Mouse (Mus musculus): ENCODE data around the gene Gm37240. TPM values are rescaled to one million over a fixed set of nuclear protein-coding genes. Genes with fewer than 3 reads are reported as not detected.
A peak's percentile ranks its signal among the peaks of the same experiment; 100 is the strongest.
"Not testable (repeated sequence)": the region's sequence is repeated elsewhere in the genome, so short reads cannot be mapped to it uniquely, and the experiment has no call there.

The Gm37240 gene
- polyA plus RNA-seq, 1 experiment from 2014 or later, result 0.52 TPM

DNA sequence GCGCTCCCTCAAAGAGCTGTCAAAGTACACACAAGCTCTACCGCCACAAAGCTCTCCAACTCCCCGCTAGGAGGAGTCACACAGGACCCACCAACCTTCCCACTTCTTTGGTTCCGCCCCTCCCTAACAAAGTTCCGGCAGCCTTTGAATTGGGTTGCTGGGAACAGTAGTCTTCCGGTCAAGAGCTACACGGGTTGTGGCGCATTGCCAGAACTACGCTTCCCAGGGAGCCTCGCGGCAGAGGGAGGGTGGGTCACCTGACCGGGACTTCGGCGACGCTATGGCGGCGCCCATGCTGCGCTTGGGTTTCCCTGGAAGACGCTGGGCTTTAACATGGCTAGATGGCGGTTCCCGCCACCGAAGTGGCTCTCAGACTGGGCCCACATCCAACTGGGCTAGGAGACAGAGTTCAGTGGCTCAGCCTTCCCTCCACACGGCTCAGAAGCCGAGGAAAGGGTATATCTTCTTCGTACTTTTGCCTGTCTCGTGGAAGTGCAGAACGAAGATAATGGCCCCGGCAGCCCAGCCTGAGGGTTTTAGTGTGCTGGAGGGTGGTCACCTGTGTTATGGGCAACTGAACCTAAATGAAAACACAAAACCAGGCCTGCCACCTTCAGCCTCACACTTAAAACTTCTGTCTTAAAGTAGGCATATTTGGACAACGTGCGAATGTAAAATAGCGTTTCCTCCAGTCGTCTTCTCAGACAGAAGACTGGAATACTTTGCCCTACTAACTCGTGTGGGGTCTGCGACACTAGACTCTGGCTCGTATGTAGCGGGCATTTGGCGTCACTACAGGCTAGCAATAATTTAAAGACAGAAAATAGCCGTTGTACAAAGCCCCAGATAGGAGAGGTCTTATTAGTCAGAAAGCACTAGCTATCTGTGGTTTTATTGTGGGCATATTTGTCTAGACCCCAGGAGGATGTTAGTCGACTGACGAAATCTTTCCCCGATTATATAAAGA, 313.2 kb downstream of the Gm37240 start, which contains the start of gene Gatb:
Gene Gatb, plus strand, starts transcription at position 256 of the 967 bp plus-strand sequence.
- Histone ChIP-seq H3K27me3 (replicated peaks) (no peaks in the 10 kb centered on the region), H3K4me3 (peak within 1 kb of the TSS; percentile 79), H3K9ac (peak within 1 kb of the TSS; percentile 78), H3K4me1 (peaks cover 14% of the 10 kb centered on the region), H3K4me2 (peak within 1 kb of the TSS; percentile 78), H3K36me3 (peaks cover 13% of the 10 kb centered on the region; the same call in 1 of the 2 replicates), H3K9me3 (replicated peaks) (no peaks in the 10 kb centered on the region), H3K27ac (peak within 1 kb of the TSS; percentile 64; the same call in 1 of the 2 replicates)
- 2% methylated on average over 41 of the region's 41 CpGs for WGBS (ENCODE audit: insufficient replicate concordance)
- ATAC-seq, result peak; percentile 100

DNA sequence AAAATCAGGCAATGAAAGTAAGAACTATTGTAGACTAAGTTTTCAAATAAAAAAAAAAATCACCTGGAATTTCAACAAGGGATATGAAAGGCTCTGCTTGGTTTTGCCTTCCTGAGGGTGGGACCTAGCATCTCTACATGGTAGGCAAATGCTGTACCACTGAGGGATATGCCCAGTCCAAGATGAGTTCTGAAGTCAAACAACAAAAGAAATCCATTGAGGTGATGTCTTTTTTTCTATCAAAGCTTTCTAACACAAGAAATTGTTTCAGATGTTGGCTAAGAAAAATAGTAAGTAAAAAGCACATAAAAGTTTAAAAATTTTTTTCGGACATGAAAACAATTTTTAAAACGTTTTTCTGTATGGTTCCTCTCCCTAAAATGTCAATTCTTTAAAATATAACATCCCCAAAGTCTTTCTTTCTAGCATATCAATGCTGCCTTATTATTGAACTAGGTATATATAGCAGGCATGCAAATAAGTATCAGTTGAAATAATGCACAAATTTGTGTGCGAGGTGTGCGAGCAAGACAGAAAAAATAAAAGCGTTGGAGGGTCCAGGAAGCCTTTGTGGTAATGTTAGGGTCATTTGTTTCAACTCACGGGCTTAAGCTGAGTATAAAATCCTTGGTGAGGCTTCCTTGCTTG, 314.0 kb downstream of the Gm37240 start:
- Histone ChIP-seq H3K4me1 (peaks cover 14% of the 10 kb centered on the region), H3K27me3 (replicated peaks) (no peaks in the 10 kb centered on the region), H3K9me3 (replicated peaks) (no peaks in the 10 kb centered on the region), H3K36me3 (peaks cover 12% of the 10 kb centered on the region; the same call in 1 of the 2 replicates), H3K27ac (0 out of 2 replicates have a peak overlapping the region, but pooled peaks have one; percentile 61), H3K9ac (peak overlapping the region; percentile 65), H3K4me2 (peak overlapping the region; percentile 78), H3K4me3 (peak overlapping the region; percentile 79)
- WGBS (ENCODE audit: insufficient replicate concordance), result 16% methylated on average over 6 of the region's 6 CpGs
- ATAC-seq, result peak; percentile 18

DNA sequence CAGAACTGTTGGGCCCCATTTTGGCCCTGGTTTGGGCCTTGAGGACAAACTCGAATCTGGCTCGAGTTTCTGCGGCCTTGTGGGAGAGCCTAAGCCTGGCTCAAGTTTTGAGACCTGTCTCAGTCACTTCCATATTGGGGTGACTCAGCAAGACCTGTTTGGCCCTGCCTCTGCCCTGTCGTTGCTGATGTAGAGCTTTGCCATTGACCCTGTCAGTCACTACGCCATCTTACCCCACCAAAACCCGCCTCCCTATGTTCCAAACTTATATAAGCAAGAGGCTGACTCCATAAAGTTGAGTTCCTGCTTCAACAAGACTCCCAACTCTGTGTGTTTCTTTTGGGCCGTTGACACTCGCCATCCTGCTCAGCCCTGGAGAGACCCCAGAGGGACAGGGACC, 314.8 kb downstream of the Gm37240 start:
- not testable (repeated sequence) for H3K9me3 ChIP-seq (replicated peaks); H3K4me3 ChIP-seq; ATAC-seq; H3K36me3 ChIP-seq; H3K27ac ChIP-seq; H3K27me3 ChIP-seq (replicated peaks); H3K9ac ChIP-seq
- H3K4me2 ChIP-seq, result peak overlapping the region; percentile 78; the same call in 1 of the 2 replicates
- H3K4me1 ChIP-seq, result peaks cover 14% of the 10 kb centered on the region
- WGBS (ENCODE audit: insufficient replicate concordance), result 83% methylated on average over 8 of the region's 8 CpGs

DNA sequence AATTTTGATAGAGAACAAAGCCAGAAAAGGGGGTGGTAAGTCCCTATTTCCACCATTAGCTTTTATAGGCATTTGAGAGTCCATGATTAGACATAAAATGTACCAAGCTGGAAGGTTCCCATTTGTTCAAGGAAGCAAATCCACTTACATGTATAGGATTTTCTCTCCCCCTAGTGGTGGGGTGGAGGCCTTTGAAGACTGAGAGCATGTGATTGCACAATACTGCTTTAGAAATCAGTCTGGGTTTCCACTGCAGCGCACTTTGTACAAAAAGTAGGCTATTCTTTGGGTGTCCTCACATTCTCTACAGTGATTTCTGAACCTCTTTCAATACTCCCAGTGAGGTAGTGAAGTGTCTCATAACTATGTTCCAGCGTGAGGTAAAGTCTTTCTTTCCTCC, 316.0 kb downstream of the Gm37240 start:
- no peaks in the 10 kb centered on the region for H3K27me3 ChIP-seq (replicated peaks)
- no peaks in the 10 kb centered on the region for H3K9me3 ChIP-seq (replicated peaks)
- H3K4me2 ChIP-seq, result no peak overlapping the region
- H3K9ac ChIP-seq, result no peak overlapping the region
- no peak for ATAC-seq
- H3K36me3 ChIP-seq, result no peaks in the 10 kb centered on the region
- no peak overlapping the region for H3K27ac ChIP-seq
- 53% methylated on average over 2 of the region's 2 CpGs for WGBS (ENCODE audit: insufficient replicate concordance)
- no peak overlapping the region for H3K4me3 ChIP-seq
- peaks cover 14% of the 10 kb centered on the region for H3K4me1 ChIP-seq

DNA sequence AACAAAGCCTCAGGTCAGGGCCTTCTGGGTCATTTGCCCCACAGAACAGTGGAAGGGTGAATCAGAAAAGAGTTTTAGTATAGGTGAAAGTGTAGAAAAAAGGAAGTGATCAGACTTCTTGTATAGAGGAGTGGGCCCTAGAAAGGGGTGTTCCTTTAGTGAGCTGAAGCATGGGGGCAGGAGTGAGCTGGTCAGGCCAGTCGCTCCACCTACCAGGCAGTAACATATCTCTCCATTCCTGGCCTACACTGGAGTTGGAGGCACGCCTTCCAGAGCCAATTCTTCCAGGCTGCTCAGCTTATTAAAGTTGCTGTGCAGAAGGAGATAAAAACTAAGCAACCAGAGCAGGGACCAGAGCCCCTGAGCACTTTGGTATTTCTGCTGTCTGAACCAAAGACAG, 322.7 kb downstream of the Gm37240 start:
- Histone ChIP-seq H3K4me2 (no peak overlapping the region), H3K4me3 (no peak overlapping the region), H3K36me3 (no peaks in the 10 kb centered on the region), H3K9ac (no peak overlapping the region), H3K27ac (no peak overlapping the region), H3K27me3 (replicated peaks) (no peaks in the 10 kb centered on the region), H3K4me1 (peaks cover 11% of the 10 kb centered on the region; the same call in 1 of the 2 replicates), H3K9me3 (replicated peaks) (no peaks in the 10 kb centered on the region)
- WGBS (ENCODE audit: insufficient replicate concordance), result 40% methylated on average over 2 of the region's 2 CpGs
- ATAC-seq, result no peak

DNA sequence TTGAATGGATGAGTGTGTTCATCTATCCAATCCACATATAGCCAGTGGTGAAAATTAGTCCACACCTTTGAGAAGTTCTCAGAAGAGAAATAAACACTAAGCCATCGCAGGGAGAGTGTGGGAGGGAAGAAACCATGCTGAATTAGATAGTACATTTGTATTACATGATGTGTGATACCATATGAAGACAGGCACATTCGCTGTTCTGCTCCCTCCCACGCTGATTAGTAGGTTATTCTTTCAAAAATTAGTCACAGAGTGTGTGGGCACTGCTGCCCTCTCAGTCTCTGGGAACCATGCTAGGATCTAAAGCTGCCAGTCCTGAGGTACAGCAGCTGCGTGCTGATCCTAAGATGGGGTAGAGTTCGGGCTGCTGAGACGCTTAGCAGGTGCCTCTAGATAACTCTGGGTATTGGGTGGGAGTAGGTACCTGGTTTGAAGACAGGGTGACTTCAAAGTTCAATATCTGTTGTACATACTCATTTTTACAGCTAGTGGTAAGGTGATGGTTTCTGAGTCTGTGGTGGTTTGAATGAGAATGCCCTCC, 333.5 kb downstream of the Gm37240 start:
- Histone ChIP-seq H3K27me3 (replicated peaks) (no peaks in the 10 kb centered on the region), H3K4me3 (no peak overlapping the region), H3K4me2 (no peak overlapping the region), H3K27ac (no peak overlapping the region), H3K4me1 (no peaks in the 10 kb centered on the region), H3K9ac (no peak overlapping the region), H3K36me3 (no peaks in the 10 kb centered on the region), H3K9me3 (replicated peaks) (no peaks in the 10 kb centered on the region)
- no peak for ATAC-seq
- WGBS (ENCODE audit: insufficient replicate concordance), result 76% methylated on average over 6 of the region's 6 CpGs

DNA sequence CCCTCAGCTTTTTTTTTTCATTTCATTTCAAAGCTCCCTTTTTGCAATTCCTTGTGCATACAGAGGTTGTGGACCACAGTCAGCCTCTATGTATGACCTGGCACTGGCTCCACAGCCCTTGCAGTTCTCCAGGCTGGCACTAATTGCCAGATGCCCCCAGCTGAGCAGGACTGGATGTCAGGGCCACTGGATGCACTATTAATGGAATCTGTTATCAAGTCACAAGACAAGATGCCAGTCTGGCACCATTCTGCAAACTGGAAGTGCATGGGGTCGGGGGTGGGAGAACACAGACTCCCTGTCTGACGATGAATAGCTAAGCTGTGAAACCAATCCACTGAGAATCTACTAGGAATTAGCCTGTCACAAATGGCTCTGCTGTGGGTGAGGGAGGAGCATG, 336.0 kb downstream of the Gm37240 start:
- H3K27ac ChIP-seq, result no peak overlapping the region
- H3K4me1 ChIP-seq, result no peaks in the 10 kb centered on the region
- no peak for ATAC-seq
- no peaks in the 10 kb centered on the region for H3K27me3 ChIP-seq (replicated peaks)
- 64% methylated on average over 2 of the region's 2 CpGs for WGBS (ENCODE audit: insufficient replicate concordance)
- no peak overlapping the region for H3K4me2 ChIP-seq
- no peak overlapping the region for H3K4me3 ChIP-seq
- no peaks in the 10 kb centered on the region for H3K9me3 ChIP-seq (replicated peaks)
- H3K36me3 ChIP-seq, result no peaks in the 10 kb centered on the region
- H3K9ac ChIP-seq, result no peak overlapping the region

DNA sequence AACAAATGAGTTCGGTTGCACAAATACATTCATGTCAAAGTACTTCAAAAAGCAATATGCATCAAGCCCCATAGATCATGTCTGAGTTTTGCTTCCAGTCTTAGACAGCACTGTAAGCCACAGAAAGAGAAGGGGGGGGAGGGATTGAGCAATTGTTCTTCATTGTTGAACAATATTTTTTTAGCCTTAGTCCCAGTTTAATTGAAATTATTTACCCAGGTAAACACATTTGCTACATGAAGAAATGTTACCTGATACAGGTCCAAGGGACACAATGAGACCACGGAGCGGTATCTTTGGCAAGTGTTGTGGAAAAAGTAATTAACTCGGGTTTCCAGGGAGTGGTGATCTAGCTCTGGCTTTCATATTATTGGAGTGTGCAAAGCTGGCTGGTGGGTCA, 337.0 kb downstream of the Gm37240 start:
- no peaks in the 10 kb centered on the region for H3K4me1 ChIP-seq
- H3K27ac ChIP-seq, result no peak overlapping the region
- no peak for ATAC-seq

DNA sequence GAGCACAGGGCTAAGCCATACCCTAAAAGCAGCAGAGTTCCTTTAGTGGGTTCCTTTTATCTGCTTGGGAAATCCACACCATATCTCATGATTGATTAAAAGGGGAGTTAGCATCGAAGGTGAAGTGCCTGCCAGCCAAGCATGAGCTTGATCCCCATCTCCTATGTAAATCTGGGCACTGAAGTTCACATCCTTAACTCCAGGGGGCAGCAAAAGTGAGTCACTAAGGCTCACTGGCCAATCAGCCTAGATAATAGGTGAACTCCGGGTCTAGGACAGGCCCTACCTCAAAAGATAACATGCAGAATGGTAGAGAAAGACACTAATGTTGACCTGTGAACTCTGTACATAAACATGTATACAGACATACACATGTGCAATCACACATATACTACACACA, 343.7 kb downstream of the Gm37240 start:
- H3K27ac ChIP-seq, result no peak overlapping the region
- H3K27me3 ChIP-seq (replicated peaks), result no peaks in the 10 kb centered on the region
- H3K9me3 ChIP-seq (replicated peaks), result no peaks in the 10 kb centered on the region
- no peak overlapping the region for H3K9ac ChIP-seq
- H3K4me2 ChIP-seq, result no peak overlapping the region
- no peak for ATAC-seq
- H3K36me3 ChIP-seq, result no peaks in the 10 kb centered on the region
- 43% methylated on average over 2 of the region's 2 CpGs for WGBS (ENCODE audit: insufficient replicate concordance)
- no peak overlapping the region for H3K4me3 ChIP-seq
- no peaks in the 10 kb centered on the region for H3K4me1 ChIP-seq

More for the DNA sequence above, 337.0 kb downstream of the Gm37240 start:
- WGBS (ENCODE audit: insufficient replicate concordance), result 65% methylated on average over 4 of the region's 4 CpGs
- Histone ChIP-seq H3K9me3 (replicated peaks) (no peaks in the 10 kb centered on the region), H3K9ac (no peak overlapping the region), H3K27me3 (replicated peaks) (no peaks in the 10 kb centered on the region), H3K36me3 (no peaks in the 10 kb centered on the region), H3K4me3 (no peak overlapping the region), H3K4me2 (no peak overlapping the region)

DNA sequence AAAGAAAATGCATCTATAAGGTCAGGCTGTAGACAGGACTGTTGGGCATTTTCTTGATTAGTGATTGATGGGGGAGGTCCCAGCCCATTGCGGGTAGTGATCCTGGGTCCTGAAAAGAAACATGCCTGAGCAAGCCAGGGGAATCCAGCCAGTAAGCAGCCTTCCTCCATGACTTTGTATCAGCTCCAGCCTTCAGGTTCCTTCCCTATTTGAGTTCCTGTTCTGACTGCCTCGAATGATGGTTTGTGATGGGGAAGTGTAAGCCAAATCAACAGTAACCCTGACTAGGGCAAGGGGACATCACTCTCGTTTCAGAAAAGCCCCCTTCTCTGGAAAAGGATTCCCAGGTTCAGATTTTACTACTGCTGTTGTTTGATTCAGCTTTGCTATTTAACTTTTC, 344.6 kb downstream of the Gm37240 start:
- 23% methylated on average over 3 of the region's 3 CpGs for WGBS (ENCODE audit: insufficient replicate concordance)

DNA sequence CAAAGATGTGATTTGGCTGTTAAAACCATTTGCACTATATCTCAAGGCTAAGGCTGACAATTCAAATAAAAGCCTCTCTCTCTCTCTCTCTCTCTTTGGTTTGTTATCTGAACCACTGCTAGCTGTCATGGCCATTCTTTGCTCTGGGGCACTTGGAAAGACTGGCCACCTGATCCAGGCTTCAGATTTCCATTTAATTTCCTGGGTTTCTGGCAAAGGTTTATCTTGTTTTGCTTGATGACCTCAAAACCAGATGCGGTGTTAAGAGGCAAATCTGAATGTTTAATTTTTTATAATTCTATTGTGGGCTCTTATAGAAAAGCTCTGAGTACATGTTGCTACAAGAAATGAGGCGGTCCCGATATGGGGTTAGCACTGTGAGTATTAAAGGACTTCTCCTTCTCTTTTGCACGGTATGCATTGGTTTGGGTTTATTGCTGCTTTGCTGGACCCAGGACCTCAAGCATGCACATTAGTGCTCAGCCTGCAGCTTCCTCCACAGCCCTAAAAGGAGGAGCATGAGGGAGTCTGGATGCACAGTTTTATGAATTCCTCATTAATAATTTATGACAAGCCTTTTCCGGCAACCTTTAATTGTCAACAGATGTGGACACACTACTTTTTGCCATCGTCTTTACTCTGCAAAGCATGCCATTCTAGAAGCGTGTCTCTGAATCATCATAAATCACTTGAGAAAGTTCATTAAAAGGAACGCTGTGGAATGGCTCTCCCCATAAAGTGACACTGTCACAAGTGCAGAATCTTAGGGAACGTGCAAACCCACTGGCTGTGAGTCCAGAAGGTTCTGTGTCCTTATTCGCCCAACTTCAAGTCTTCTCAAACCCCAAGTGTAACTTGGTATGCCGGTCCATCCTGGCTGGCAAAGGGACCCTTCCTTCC, 351.4 kb downstream of the Gm37240 start:
- no peak overlapping the region for H3K9ac ChIP-seq
- H3K36me3 ChIP-seq, result no peaks in the 10 kb centered on the region
- 64% methylated on average over 11 of the region's 11 CpGs for WGBS (ENCODE audit: insufficient replicate concordance)
- H3K27me3 ChIP-seq (replicated peaks), result no peaks in the 10 kb centered on the region
- no peak for ATAC-seq
- H3K4me1 ChIP-seq, result no peaks in the 10 kb centered on the region
- H3K9me3 ChIP-seq (replicated peaks), result no peaks in the 10 kb centered on the region
- no peak overlapping the region for H3K4me3 ChIP-seq
- H3K27ac ChIP-seq, result no peak overlapping the region
- no peak overlapping the region for H3K4me2 ChIP-seq

More for the DNA sequence above, 344.6 kb downstream of the Gm37240 start:
- Histone ChIP-seq H3K9me3 (replicated peaks) (no peaks in the 10 kb centered on the region), H3K36me3 (no peaks in the 10 kb centered on the region), H3K9ac (no peak overlapping the region), H3K27me3 (replicated peaks) (no peaks in the 10 kb centered on the region), H3K4me2 (no peak overlapping the region), H3K27ac (no peak overlapping the region), H3K4me3 (no peak overlapping the region), H3K4me1 (no peaks in the 10 kb centered on the region)
- no peak for ATAC-seq
